Mouse (Mus musculus) kidney, adult 18-20 months (tissue): ENCODE measurements at regions not wholly inside any gene's neighbourhood (a gene's known extent, or its start where the extent isn't known, plus 50 kb on each side); places are given as distances from the start of the nearest gene placed in this dataset.

ENCODE experiments used
- DNase-seq: peaks from one replicate; pipeline ENCODE4 v3.0.0; 2021

GRCm38 (mm10) chr10:19187716-19188081 is 168.6 kb upstream of the Olig3 start:
- no peak for DNase-seq

DNA sequence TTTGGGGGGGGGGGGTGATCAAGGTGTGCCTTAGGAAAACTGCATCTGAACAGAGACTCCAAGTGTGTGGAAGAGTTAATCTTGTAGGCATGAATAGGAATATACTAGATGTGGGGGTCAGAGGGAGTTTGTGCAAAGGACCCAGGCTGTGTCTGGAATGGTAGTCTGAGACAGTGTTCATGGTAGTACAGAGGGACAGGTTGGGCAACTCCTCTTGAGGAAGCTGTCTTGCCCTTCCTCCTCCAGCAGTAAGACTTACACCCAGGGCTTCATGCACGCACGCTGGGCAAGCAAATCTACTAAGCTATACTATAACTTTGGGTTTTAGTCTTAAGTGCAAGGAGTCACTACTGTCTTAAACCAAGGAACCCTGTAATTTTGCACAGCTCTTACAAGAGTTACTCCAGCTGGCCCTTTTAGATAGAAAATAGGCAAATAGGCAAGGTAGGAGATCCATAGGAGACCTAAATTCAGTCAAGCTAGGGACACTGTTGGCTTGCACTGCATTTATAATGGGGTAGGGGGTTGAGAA is 169.2 kb upstream of the Olig3 start:
- no peak for DNase-seq

GRCm38 (mm10) chr10:19185790-19186581 is 170.3 kb upstream of the Olig3 start:
- DNase-seq = peak; percentile 53

DNA sequence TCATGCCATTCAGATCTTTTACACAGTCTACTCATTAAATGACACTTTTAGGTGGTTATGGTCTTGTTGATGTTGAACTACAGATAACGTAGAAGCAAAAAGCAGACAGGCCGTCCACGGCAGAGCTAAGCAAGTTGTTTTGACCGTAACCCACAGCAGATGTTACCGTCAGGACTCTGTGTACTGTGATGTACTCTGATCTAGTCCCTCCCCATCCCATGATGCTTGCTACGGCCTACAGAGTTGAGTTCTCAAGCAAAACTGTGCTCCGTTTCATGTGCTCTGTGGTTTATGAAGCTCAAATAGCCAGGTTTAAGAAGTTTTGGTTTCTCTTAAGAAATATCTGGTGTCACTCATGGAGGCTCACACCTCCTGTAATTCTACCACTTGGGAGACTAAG is 169.4 kb upstream of the Tnfaip3 start:
- no peak for DNase-seq

GRCm38 (mm10) chr10:19177895-19178294 is 162.4 kb upstream of the Tnfaip3 start:
- no peak for DNase-seq

- no peak for DNase-seq
Measured at GRCm38 (mm10) chr10:19177414-19177813, 162.0 kb upstream of the Tnfaip3 start.

GRCm38 (mm10) chr10:19176249-19176648 is 160.8 kb upstream of the Tnfaip3 start:
- DNase-seq = no peak

DNA sequence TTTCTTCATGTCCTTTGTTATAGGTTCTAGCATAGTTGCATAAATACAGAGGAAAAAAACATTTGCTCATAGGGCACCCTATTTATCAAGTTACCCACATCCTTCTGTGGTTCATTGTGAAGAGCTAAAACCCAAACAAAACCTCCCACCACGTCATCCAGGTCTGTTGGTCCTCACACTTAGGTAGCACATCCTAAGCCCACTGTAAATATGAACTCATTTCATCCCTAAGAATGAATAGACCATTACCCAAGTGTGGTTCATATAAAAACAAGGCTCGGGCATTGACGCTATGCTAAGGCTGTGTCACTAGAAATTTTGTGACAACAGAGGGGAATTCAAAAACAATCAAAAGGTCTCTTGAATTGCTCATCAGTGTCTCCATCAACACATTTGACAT is 156.4 kb upstream of the Tnfaip3 start:
- DNase-seq = no peak

DNA sequence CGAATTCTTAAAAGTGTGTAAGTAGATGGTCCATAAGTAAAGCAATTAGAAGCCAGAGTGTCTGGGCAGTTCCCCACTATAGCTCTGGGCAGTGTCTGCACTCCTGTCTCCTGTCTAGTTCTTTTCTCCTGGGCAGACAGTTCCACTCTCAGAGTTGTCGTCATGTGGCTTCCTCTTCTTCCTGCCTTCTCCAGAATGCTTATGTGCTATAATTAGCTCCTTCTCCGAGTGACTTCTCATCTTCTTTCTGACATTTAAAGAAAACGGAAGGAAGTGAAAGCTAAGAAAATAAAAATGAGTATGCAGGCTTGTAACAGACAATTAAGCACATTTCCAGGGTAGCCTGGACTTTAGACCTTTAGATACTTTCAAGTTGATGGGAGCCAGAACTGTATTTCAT is 155.1 kb upstream of the Tnfaip3 start:
- DNase-seq = no peak

DNA sequence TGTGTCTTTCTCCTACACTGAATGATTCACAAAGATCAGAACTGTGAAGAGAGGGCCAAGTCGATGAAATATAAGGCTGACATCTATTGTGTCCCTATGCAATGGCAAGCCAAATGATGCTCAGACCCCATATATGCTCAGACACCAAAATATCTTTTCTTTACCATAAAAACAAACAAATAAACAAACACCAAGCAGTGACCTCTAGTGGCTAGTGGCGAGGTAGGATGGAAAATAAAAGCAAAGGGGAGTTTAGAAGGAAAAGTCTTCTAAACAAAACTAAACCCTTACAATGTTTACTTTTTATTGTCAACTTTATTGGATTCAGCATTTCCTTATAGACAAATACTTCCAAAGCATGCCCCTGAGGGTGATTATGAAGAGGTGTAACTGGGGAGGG is 153.8 kb upstream of the Tnfaip3 start:
- DNase-seq = no peak

GRCm38 (mm10) chr10:19168362-19168761 is 152.9 kb upstream of the Tnfaip3 start:
- no peak for DNase-seq

- DNase-seq = no peak
Measured at GRCm38 (mm10) chr10:19167641-19168271, 152.3 kb upstream of the Tnfaip3 start.

- DNase-seq = no peak
Measured at GRCm38 (mm10) chr10:19167101-19167500, 151.6 kb upstream of the Tnfaip3 start.

GRCm38 (mm10) chr10:19162104-19162503 is 146.6 kb upstream of the Tnfaip3 start:
- no peak for DNase-seq

DNA sequence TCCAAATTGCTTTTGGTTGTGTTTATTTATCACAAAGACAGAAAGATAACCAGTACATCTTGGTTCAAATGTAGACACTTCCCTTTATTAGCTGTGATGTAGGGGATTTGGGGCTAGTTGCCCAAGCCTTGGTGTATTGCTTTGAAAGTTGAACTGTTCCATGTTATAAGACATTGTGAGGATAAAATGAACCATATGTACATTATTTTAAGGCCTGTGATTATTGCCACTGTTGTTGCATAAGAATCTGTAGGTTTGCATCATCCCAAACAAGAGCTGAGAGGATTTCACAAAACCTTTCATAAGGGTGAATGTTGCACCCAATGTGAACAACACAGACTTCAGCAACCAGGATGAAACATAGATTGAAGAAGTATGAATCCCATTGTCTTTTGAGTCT is 145.7 kb upstream of the Tnfaip3 start:
- no peak for DNase-seq

GRCm38 (mm10) chr10:19154041-19154440 is 138.6 kb upstream of the Tnfaip3 start:
- DNase-seq = no peak

GRCm38 (mm10) chr10:19152773-19153172 is 137.3 kb upstream of the Tnfaip3 start:
- no peak for DNase-seq

DNA sequence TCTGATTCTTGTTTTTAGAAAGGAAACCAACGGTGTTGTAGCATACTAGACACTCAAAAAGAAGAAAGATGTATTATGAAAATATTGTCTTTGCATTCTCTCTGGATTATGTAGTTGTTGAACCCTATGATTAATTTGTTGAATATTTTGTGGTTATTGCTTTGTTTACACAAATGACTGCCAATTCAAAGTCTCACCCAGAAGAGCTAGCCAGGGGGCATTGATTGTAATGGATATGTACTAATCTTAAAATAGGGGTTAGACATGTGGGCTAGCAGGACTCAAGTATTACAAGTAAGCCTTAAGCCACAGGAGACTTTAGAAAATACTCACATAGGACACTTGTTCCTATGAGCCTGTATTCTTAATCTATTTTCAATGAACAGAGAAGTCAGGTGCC is 135.3 kb upstream of the Tnfaip3 start:
- no peak for DNase-seq

DNA sequence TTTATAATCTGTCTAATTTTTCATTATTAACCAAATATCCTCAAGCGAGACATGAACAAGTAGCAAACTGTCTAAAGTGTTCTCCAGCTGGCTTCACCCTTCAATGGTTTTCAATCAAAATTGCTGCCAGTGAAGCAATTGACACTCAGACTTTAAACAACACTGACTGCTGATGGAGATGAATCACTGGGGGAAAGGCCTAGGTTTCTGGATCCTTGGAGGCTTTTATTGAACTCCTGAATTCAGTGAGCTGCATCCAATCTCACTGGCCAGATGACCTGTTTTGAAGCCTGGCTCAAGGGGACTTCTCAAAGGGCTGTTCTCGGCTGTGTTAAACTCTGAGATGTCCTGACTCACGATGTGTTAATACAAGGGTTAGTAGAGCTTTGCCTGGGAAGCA is 134.5 kb upstream of the Tnfaip3 start:
- DNase-seq = no peak

DNA sequence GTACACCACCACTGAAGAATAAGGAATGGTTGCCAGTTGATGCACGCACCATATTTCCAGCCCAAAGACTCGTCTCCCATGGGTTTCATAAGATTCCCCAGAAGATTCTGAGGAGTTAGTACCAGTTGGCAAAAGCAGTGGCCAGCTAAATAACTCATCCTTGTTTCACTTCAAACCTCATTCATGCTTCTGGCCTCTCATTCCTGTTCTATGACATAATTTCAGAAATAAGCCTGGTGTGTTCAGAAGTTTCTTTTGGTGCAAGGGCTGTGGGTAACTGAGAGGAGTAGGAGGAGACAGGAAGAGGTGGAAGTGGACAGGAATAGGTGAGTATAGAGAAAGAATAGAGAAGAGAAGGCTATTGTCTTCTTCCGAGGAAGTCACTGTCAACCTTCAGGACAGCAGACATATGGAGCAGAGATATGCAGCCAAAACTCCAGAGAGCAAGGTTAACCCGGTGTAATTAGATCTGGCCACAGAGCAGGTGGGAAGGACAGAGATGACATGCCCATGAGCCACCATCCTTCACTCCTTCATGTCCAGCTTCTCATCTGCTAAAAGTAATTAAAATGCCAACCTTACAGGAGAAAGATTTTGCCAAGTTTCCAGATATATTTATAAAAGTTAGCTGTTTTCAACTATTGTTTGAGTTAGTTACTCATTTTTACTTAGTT is 133.9 kb upstream of the Tnfaip3 start:
- no peak for DNase-seq

DNA sequence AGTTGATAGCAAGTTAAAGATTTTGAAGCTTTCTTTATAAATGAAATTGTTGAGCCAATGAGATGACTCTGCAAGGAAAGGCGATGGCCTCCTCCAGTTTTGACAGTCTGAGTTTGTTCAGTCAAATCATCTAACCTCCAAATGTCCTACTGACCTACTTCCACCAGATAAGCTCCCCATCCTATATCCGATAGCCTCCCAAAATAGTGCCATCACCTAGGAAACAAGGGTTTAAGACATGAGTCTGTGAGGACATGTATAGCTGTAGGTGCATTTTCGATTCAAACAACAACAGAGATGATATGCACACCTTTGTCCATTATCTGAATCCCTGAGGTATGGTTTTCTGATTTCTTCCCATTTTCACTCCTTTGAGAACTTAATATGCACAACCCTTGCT is 126.0 kb upstream of the Tnfaip3 start:
- DNase-seq = no peak

DNA sequence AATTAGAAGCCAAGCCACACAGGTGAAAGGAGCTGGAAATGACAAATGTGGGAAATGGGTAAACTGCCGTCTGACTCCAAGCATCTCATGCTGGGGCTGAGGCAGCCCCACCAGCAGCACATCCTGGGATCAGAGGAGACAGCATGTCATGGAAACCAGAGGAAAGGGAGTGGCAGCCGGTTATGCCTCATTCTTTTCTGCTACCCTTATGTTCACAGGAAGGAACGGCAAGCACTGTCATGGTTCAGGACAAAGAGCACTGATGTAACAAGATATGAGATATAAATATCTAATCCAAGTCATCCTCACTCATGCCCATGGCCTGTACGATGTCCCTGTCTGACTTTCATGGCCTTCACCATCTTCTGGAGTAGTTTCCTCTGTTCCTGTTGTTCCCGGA is 125.2 kb upstream of the Tnfaip3 start:
- DNase-seq = no peak

- no peak for DNase-seq
Measured at GRCm38 (mm10) chr10:19139234-19139633, 123.8 kb upstream of the Tnfaip3 start.

GRCm38 (mm10) chr10:19138258-19138657 is 122.8 kb upstream of the Tnfaip3 start:
- DNase-seq = no peak
